Mouse (Mus musculus): ENCODE measurements at regions not wholly inside any gene's neighbourhood (a gene's known extent, or its start where the extent isn't known, plus 50 kb on each side); places are given as distances from the start of the nearest gene placed in this dataset.

DNA sequence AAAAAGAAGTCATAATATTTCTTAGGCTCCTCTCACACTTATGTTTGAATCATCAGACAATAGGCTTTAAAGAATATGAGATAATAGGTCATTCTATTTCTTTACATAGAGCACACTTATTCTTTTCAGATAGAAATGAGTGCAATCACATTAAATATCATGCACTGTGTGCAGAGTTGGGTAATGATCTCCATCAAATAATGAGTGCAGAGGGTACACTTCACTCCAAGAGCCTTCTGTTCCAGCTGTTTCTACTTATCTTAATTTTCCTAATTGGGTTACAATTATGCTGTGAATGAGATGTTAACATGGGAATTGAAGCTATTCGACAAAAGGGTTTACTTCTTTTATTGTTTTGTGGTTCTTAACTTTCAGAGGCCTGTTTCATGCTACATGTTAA lies 707.5 kb upstream of the Mdga2 start:
- no peak for DNase-seq

DNA sequence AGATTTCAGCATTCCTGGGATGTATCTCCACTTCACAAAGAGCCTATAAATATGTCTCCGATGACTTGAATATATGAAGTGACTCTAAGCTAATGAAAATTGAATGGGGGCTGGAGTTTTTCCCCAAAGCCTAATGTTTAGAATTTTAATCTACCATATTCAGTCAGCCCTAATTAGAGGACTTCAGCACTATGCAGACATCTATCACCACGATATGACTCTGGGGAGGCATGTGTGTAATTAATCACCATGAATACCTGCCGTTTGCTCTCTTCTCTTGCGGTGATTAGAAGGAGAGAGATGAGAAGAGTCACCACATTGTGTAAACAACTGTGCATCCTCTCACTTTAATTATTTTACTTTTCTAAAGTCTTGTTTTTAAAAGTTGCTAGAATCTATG lies 692.3 kb upstream of the Mdga2 start:
- DNase-seq: no peak

- no peak for DNase-seq
Observed at GRCm38 (mm10) chr12:67887296-67887695, 664.9 kb upstream of the Mdga2 start.

DNA sequence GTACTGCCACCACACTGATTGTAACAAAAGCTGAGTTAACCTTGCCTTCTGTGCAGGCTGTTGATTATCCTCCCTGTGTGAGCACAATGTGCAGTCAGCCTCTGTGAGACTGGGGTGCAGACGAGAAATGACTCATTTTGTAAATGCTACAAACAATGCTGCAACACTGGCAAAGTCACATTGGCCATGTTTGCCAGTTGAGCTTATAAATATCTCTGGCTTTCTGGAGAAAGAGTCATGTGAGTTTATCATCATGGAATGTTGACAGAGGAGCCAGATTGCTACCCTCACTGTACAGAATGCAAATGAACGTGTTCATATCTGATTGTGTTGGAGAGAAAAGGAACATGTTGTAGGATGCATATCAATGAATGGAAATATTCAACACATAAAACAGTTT lies 640.3 kb upstream of the Mdga2 start:
- DNase-seq: no peak

GRCm38 (mm10) chr12:67860713-67861112 lies 638.4 kb upstream of the Mdga2 start:
- no peak for DNase-seq

DNA sequence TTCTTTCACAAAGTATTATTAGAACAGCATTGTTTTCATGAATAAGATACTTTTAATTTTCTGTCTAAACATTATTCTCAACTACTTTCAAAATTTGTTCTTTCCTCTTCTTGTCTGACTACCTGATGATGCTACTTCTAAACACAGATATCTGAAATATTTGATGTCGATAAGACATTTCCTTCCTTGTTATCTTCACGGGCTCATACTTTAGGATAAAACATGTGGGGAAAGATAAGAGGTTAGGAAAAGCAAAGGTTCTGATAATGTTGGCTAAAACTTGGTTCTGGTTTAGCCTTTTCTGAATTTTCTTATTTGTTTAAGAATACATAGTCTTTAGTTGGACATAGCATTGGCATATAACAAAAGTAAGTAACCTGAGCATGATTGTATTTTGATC lies 630.3 kb upstream of the Mdga2 start:
- DNase-seq: no peak

DNA sequence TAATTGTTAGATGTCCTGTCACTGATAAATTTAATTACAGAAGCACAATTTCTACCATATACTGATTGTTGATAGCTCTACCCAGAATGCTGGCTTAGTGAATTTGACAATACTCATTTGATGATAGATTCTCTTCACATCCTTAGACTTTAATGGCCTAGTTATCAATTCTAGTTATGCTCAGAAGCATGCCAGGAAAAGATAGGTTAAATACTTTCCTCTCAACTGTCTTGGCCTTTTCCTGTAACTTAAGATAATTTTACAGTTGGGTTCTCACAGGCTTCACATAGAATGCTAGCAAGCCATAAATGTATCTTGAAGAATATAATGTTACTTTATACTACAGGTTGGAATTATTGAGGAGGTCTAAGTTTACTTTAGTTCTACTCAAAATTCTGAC lies 625.2 kb upstream of the Mdga2 start:
- DNase-seq: no peak

GRCm38 (mm10) chr12:67804297-67804696 lies 581.9 kb upstream of the Mdga2 start:
- DNase-seq: peak; percentile 65 to 84

DNA sequence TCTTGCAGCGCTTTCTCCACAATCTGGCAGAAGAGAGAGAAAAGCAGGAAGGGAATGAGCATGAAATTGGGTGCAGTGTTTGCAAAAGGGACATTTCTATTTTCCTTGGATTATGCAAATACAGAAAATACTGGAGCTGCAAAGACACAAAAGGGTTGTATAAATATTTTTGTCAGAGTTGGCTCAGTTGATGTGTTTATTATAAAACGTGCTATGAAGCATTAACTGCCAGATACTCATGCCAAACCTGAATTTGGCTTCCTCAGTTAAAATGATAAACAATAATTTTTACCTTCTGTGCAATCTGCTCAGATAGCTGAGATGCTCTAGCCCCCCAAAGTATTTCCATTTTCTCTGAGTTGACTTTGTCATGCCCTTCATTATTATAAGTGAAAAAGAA lies 577.4 kb upstream of the Mdga2 start:
- DNase-seq: no peak
